Mouse (Mus musculus) lung, postnatal 10 days (tissue): Measurements from ENCODE around the gene Lpcat4.
A peak's percentile ranks its signal among the peaks of the same experiment; 100 is the strongest.
"Not testable (repeated sequence)": the region's sequence is repeated elsewhere in the genome, so short reads cannot be mapped to it uniquely, and the experiment has no call there.

ENCODE experiments used
- DNase-seq: peaks from one replicate; pipeline ENCODE4 v3.0.0; 2021

The Lpcat4 gene

DNA sequence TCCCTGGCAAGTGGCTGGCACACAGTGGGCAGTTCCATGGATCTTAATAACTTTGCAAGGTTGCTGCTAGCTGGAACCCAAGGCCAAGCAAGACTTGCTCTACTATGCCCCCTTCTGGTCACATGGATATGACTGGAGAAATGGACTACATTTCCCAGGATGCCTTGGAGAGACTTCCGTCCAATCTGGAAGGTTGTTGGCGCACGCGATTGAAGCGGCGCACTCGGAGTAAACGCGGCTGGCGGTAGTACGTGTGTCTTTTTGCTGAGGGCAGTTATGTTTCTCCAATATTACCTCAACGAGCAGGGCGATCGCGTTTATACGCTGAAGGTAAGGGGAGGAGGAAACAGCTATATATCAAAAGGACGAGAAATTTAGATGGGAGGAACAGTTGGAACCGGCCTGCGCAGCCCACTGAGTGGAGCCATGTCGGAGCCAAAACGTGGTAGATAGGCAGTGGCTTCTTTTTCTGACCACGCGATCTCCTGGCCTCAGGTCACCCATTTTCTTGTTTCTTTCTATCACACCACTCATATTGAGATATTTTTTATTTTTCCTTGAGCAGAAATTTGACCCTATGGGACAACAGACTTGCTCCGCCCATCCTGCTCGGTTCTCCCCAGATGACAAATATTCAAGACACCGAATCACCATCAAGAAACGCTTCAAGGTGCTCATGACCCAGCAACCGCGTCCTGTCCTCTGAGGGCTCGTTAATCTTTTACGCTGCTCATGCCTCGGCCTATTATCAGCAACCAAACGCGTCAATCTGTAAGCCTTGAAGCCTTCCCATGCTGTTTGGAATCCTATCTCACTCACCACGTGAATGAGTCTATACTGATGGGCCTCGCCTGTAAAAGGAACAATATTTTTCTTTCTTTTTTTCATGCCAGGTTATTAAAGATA is 22.7 kb downstream of the Lpcat4 start, which contains the start of gene Nop10:
Nop10 (plus strand) TSS at position 179 of the 906 bp plus-strand sequence.
- DNase-seq: peak; percentile 88

DNA sequence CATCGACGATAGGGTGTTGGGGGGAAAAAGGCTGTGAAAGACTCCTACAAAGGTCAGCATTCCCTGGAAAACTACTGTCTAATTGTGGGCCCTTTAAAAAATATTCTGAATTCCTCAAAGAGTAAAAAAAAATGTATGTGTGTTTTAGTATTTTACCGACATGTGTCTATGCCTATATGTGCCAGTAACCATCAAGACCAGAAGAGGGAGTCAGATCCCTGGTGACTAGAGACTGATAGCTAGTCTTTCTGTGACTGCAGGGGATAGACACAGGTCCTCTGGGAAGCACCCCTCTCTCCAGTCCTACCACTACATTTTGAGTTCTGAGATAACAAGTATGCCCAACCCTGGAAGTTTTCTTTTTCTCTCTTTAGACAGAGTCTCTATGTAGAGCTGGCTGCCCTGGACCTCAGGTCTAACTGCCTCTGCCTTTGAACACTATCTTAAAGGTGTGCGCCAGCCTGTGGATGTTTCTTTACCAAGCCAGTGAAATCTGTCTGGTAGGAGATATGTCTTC is 23.6 kb downstream of the Lpcat4 start:
- no peak for DNase-seq

DNA sequence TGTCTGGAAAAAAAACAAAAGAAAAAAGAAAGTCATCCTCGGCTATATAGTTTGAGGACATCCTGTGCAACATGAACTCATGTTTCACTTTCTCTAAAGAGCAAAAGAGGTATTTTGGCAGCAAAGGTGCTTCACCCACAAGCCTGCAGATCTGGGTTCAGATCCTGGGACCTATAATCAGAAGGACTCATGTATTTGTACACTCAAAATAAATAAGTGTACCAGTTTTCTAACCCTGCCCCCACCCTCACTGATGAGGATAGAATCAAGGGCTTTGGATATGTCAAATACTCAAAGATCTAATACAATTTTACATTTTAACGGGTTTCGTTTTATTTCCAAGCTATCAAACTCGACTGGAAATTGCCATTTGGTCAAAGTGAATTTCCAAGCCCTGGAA is 25.1 kb downstream of the Lpcat4 start:
- no peak for DNase-seq

DNA sequence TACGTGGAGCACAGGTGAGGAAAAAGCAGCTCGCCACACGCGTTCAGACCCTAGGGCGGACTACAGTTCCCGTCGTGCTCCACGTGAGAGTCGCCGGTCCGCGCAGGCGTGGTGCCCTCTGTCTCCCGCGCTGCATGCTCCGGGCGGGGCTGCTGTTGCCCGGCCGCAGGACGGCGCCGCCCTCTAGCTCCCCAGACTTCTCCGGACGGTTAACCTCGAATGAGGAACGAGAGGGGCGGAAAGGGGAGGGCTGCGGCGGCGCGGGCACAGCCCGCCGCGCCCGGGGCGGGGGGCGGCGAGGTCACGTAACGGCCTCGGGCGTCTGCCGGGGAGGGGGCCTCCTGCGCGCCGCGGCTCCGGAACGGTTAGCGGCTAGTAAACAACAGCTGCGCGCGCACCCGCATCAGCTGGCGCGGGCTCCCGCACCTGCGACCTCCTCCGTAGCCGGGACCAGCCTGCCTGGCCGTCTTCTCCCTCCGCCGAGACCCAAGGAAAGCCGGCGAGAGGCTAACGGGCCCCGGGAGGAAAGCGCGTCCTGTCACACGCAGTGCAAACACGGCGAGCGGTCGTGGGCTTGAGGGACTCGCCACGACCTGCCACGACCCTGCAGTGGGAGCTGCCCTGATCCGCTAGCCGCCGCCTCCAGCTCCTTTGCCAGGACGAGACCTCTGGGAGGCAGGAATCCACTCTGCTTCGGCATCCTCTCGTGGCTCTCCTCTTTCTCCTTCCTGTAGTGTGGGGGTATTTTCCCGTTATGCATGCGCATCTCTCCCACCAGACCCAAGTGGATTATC is 26.4 kb downstream of the Lpcat4 start, which contains the start of gene Slc12a6:
Slc12a6 (plus strand) TSS at position 378 of the 794 bp plus-strand sequence.
- peak; percentile 95 for DNase-seq

DNA sequence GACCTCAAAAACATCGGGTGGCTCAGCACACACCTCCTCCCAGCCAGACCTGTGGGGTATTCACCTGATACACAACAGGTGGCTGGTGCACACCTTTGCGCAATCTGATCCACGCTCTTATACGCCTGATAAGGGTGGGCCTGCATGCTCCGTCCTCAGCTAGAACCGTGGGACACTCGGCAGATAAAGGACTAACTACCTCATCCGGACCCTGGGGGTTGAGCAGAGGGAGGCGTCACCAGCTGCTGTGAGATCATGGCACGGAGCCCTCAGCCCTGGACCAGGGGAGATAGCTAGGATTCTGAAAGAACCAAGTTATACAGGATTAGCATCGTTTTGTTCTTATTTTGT is 26.9 kb downstream of the Lpcat4 start, which contains the start of gene Gm21985:
Gm21985 (plus strand) TSS at position 73 of the 351 bp plus-strand sequence.
- DNase-seq: peak; percentile 73

DNA sequence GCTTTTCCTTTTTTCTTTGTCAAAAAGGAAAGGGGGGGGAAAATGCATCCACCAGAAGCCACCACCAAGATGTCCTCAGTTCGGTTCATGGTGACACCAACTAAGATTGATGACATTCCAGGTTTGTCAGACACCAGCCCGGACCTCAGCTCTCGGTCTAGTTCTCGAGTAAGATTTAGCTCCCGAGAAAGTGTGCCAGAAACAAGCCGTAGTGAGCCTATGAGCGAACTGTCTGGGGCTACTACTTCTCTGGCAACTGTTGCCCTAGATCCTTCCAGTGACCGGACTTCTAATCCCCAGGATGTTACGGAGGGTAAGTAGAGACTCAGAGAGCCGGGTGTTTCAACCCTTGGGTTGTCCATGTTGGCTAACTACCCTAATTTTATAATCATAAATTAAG is 27.5 kb downstream of the Lpcat4 start:
- no peak for DNase-seq

DNA sequence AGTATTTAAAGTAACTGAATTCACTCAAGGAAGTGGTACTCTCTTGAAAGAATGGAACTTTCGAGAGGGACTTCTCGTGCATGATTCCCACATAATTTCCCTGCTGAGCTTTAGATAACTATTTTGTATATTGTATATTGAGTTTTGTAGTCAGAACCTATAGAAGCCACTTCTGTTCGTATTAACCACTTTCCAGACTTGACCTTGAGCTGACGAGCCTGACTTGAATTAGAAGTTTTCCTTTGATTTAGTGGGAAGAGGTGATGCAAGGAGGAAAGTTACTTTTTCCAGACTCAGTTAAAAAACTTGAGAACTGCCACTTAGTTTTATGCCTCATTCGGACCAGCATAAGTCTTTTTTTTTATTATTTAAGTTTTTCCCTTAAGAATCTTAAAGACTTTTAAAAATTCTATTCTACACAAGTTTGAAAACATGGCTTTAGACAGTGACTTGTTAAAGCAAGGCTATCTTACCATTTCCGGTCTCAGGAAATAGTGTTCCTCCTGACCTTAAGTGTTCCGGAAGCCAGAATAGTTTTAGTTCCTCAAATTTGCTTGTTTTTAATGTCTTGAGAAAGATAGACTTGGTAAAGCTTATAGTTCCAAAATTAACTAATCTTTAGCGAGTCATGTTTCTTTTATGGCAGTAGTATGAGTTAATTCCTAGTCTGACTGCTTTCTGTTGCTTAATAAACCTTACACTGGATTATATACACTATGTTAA is 28.4 kb downstream of the Lpcat4 start:
- no peak for DNase-seq

DNA sequence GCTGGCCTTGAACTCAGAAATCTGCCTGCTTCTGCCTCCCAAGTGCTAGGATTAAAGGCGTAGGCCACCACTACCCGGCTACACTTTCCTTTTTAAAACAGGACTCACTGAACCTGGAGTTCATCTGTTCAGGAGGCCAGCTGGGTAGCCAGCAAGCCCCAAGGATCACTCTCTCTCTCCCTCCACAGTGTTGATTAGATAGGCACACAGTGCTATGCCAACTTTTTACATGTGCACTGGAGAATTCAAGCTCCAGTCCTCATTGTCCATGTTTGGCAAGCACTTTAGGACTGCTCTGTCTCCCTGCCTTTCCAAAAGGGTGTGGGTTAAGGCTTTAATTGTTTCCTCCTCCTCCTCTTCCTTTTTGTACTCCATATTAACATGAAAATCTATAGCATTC is 30.7 kb downstream of the Lpcat4 start:
- no peak for DNase-seq

DNA sequence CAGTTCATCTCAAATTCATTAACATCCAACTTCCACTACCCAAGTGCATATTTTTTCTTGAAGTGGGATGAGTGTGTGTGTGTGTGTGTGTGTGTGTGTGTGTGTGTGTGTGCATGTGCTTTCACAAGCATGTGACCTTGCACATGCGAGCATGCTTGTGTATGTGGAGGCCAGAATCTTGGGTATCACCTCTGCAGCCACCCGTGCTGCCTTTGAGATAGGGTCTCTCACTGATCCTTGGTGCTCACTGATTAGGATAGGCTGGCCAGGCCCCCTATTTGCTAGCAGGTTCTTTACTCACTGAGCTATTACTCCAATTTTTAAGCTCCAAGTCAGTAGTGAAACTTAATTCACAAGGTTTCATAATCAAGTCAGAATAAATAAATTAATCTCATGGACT is 33.6 kb downstream of the Lpcat4 start:
- no peak for DNase-seq

DNA sequence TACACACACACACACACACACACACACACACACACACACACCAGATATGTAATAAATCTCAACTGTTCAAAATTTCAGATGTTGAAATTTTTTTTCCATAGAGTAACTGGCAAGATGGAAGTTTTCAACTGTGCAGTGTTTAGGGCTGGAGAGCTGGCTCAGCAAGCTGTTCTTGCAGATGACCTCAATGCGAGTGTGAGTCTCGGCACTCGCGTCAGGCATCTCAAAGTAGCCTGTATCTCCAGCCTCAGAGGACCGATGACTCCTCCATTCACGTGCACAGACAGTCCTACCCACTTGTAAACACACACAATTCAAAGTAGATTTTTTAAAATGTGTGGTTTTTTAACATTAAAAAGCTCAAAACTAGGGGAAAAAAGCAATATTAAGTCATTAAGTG is 34.2 kb downstream of the Lpcat4 start:
- DNase-seq: no peak

DNA sequence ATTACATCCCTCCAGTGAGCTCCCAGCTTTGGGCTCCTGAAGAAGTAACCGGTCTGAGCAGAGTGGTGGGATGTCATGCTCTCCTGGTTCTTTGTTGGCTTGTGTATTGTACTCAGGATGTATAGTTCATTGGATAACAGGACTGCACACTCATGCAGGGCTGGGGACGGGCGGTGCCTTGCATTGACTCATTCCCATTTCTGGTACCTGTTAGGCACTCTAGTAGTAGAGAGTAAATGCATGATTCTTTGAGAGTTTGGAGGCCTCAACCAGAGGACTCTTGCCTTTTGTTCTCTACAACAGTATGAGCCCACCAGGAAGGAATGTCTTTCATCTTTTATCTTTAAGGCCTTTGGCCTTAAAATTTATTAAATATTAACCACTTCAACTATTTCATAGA is 37.6 kb downstream of the Lpcat4 start:
- no peak for DNase-seq

DNA sequence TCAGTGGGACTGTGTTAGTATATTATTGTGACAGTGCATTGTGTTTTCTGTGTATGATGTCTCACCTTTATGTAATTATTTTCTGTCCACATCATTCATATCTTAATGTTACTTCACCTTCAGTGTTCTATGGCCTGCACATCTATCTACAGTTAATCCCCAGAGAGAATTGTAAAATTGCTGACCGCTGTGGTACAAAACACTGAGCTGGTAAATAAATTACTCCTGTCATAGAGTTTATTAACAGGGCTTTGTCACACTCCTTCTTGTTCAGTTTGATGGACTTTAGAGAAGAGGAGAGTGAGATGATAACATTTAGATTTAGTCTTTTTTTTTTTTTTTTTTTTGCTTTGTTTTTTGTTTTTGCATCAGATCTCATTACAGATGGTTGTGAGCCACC is 43.6 kb downstream of the Lpcat4 start:
- DNase-seq: no peak

DNA sequence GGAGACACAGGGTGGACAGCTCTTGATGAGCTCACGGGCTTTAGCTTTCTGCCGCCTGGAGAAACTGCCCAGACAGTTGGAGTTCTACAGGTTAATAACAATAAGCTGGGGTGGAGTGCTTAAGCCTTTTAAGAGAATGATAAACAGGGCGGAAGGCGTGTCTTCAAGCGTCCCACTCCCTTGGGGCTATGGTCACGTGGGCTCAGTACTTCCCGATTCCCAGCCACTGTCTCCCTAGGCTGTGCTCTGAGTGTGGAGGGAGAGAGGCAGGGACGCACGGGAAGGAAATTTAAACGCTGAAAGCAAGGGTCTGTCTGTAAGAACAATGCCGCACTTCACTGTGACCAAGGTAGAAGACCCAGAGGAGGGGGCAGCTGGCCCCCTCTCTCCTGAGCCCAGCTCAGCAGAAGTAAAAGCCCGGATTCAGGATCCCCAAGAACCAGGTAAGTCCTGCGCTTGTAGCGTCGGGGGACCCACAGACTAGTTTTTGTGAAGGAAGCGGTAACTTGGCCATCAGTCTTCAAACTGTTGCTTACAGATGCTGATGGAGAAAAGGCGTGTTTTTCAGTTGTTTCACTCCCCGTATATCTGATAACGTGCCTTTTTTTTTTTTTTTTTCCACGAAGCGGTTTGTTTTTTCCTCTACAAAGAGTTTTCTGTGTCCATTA is 45.2 kb downstream of the Lpcat4 start:
- peak; percentile 79 for DNase-seq

DNA sequence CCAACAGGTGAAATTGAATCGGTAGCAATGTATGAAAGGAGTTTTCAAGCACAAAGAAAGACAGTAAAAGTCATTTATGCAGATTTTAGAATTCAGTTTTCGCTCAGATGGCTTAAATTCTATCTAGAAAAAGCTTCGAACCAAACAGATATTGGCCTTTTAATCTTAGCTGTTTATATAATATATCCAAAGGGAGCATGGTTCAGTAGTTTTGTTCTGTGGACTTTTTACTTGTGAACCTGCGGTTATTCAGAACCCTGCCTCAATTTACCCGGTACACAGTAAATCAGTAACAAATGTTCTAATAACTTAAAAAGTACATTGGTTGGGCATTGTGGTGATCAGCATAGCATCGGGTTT is 45.7 kb downstream of the Lpcat4 start:
- no peak for DNase-seq

DNA sequence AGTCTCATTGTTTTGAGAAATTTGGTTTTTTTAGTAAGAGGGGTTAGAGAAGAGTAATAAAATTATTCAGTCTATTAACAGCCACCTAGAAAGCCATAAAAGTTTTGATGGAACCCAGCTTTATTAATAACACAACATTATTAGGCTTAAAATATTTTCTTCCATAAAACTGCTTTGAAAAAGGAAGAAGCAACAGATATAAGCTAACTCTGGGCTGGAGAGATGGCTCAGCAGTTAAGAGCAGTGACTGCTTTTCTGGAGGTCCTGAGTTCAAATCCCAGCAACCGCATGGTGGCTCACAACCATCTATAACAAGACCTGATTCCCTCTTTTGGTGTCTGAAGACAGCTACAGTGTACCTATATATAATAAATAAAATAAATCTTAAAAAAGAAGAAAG is 46.8 kb downstream of the Lpcat4 start:
- DNase-seq: not testable (repeated sequence)

DNA sequence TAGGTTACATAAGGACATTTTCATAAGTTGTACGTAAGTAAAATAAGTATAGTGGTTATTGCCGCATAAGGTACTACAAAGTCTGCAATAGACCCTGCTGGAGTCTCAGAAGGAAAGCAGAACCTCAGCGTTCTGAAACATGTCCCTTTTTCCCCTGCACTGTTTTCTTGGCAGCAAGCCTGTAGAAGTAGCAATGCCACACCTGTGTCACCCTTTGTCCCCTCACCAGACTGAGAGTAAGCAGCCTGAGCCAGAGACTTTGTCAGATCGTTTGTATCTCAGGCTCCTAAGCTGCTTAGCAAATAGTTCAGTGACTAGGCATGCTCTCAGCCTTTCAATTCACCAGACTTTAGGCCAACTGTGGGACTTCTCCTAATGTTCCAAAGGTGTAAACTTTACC is 47.8 kb downstream of the Lpcat4 start:
- DNase-seq: no peak

DNA sequence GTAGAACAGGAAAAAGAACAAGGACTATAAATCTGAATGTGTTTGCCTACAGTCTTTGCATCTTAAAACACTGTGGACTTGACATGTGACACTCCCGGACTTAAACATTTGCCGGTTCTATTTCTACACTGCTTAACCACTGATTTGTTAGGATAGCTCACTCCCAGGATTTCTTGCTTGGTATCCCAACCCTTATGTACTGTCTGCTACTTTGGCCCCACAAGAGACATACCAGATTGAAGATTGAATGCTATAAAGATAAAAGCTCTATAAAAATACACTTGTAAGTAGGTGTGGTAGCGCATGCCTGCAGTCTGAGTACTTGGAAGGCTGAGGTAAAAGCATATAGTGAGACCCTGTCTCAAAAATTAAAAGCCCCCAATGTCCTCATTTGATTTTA is 50.2 kb downstream of the Lpcat4 start:
- no peak for DNase-seq

DNA sequence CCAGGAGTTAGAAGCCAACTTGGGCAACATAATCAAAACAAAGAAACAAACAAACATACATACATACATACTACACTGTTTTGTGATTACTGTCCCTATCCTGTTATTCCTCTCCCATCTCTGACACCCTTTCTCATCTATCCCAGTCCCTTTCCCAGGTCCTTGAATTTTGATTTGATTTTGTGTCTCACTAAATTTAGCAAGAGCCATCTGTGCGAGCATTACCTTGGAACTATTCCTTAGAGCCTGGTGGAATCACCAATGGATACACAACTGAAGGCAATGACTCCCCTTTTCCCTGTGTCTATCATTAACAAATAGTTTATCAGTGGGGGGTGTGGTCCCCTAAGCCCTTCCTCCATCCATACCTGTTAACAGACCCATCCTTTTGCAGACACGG is 53.6 kb downstream of the Lpcat4 start:
- no peak for DNase-seq

DNA sequence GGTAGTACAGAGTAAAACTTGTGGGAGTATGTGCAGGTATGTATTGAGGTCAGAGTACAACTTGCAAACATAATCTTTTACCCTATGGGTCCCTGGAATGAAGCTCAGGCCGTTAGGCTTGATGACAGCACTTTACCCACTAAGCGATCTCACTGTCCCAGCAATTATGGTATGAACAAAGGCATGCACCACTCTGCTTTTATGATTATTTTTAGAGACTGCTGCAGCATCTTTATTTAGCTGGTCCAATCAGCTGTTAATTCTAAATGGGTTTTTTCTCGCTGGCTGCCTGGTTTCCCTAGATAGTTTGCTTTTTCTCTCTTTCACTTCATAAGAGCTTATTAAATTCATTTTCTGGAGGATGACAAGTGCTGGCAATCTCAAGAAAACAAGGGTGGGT is 56.9 kb downstream of the Lpcat4 start:
- DNase-seq: no peak
